8 mouse cellular contexts compared by ENCODE assay signal in genomic region chr6:137209992-137210391, GRCm38 (mm10). TPM values are rescaled to one million over a fixed set of nuclear protein-coding genes. Genes with fewer than 3 reads are reported as not detected.
DNase-seq lines count a peak whose midpoint lies in the region; ATAC-seq lines count a peak whose summit lies in the region.
"Had no signal": no experiment of that assay in that cellular context is flagged by ENCODE, and none has a peak within 500 bp of the region (broad histone marks: within the 10 kb centered on the region; RNA-seq: fewer than 3 reads in every experiment).

No protein-coding gene starts in this region.

- no peaks in the 10 kb centered on the region for H3K4me1 ChIP-seq in neural tube, embryonic 13.5 days (replicated peaks)
- H3K4me1 ChIP-seq in heart, embryonic 10.5 days: no peaks in the 10 kb centered on the region; the same call in 1 of the 2 replicates
- H3K4me1 ChIP-seq: midbrain, embryonic 12.5 days had no signal

- H3K4me2 ChIP-seq in neural tube, embryonic 13.5 days: no peak overlapping the region
- H3K4me2 ChIP-seq: midbrain, embryonic 12.5 days had no signal

- H3K9ac ChIP-seq in neural tube, embryonic 13.5 days: no peak overlapping the region
- H3K9ac ChIP-seq: midbrain, embryonic 12.5 days had no signal

- no peaks in the 10 kb centered on the region for H3K36me3 ChIP-seq in neural tube, embryonic 13.5 days
- H3K36me3 ChIP-seq in heart, embryonic 10.5 days: no peaks in the 10 kb centered on the region
- H3K36me3 ChIP-seq: midbrain, embryonic 12.5 days had no signal

- H3K9me3 ChIP-seq in neural tube, embryonic 13.5 days: no peaks in the 10 kb centered on the region
- no peaks in the 10 kb centered on the region for H3K9me3 ChIP-seq in heart, embryonic 10.5 days
- H3K9me3 ChIP-seq: midbrain, embryonic 12.5 days had no signal

- peak; percentile 44; the same call in 1 of the 2 replicates for ATAC-seq in neural tube, embryonic 13.5 days (ENCODE audit: low read depth)
- no peak for ATAC-seq in inflammation-experienced regulatory T-cells, adult 6 months

- no peak for DNase-seq in neural tube, embryonic 10.5 days (ENCODE audit: extremely low spot score, low spot score)
- peak; percentile 98 for DNase-seq in cerebellum, postnatal 10 days
- DNase-seq in heart, embryonic 10.5 days (ENCODE audit: low spot score): peak; percentile 57
- DNase-seq in layer of hippocampus, postnatal 36 days: peak; percentile 39 to 48
- DNase-seq in right cerebral cortex, postnatal 4 days: peak; percentile 63

- 80% methylated on average over 8 of the region's 8 CpGs for WGBS in neural tube, embryonic 13.5 days
- WGBS in heart, embryonic 10.5 days: 82% methylated on average over 8 of the region's 8 CpGs

- no peak overlapping the region for H3K4me3 ChIP-seq in neural tube, embryonic 13.5 days
- no peak overlapping the region for H3K4me3 ChIP-seq in heart, embryonic 10.5 days
- H3K4me3 ChIP-seq: midbrain, embryonic 12.5 days had no signal

- H3K27ac ChIP-seq in neural tube, embryonic 13.5 days (replicated peaks): no peak overlapping the region
- no peak overlapping the region for H3K27ac ChIP-seq in heart, embryonic 10.5 days
- H3K27ac ChIP-seq: midbrain, embryonic 12.5 days had no signal

- no peaks in the 10 kb centered on the region for H3K27me3 ChIP-seq in neural tube, embryonic 13.5 days
- no peaks in the 10 kb centered on the region for H3K27me3 ChIP-seq in heart, embryonic 10.5 days (ENCODE audit: insufficient read depth, poor library complexity, severe bottlenecking)
- H3K27me3 ChIP-seq: midbrain, embryonic 12.5 days had no signal

RNA-seq across cellular contexts. Expression of gene Rerg, which starts 39.7 kb away (rescaled TPM):
- 2.7 and 5.5 TPM in 2 replicates for polyA plus RNA-seq in neural tube, embryonic 13.5 days (2015; fragmentation: Nextera tagmentation; extraction: Ambion mirVana)
- 3.8 and 6.8 TPM in 2 replicates for polyA plus RNA-seq in heart, embryonic 10.5 days (2016; fragmentation: Nextera tagmentation; extraction: Ambion mirVana)
- 10 to 100 TPM; 37.5 to 41.0 TPM for total RNA-seq in layer of hippocampus, postnatal 36 days (2021)
- polyA plus RNA-seq in inflammation-experienced regulatory T-cells, adult 6 months (2017; shearing (Covaris generic)): not detected

RNA-seq across cellular contexts. Expression of gene Ptpro, which starts 42.1 kb away (rescaled TPM):
- 44.8 and 45.8 TPM in 2 replicates for polyA plus RNA-seq in neural tube, embryonic 13.5 days (2015; fragmentation: Nextera tagmentation; extraction: Ambion mirVana)
- polyA plus RNA-seq in heart, embryonic 10.5 days (2016; fragmentation: Nextera tagmentation; extraction: Ambion mirVana): 0.72 and 1.8 TPM in 2 replicates
- total RNA-seq in layer of hippocampus, postnatal 36 days (2021): 10 to 100 TPM; 44.4 to 51.1 TPM
- polyA plus RNA-seq in inflammation-experienced regulatory T-cells, adult 6 months (2017; shearing (Covaris generic)): under 1 TPM in 2 of 3 experiments, not detected in 1; 0.21 to 0.60 TPM

Comparison
In these comparisons a context has a peak if more than half of its experiments do, and no peak if none do; other contexts are left out.
1. RNA of gene Ptpro, which starts 42.1 kb away (polyA plus RNA-seq): 44.8 to 45.8 TPM in neural tube, embryonic 13.5 days; 0.72 to 1.8 TPM in heart, embryonic 10.5 days and 0.21 to 0.60 TPM in inflammation-experienced regulatory T-cells, adult 6 months; every median in the first group is over 10 times any median in the second.